Mouse (Mus musculus) cerebellum, postnatal 10 days (tissue): ENCODE measurements around the gene Retreg1.
"Not testable (repeated sequence)": the region's sequence is repeated elsewhere in the genome, so short reads cannot be mapped to it uniquely, and the experiment has no call there.

Experiments
- DNase-seq, 2 experiments: peaks; one replicate each; pipeline ENCODE4 v3.0.0; 2021; ENCODE audit warnings: mixed read lengths in 2 of 2

The Retreg1 gene

DNA sequence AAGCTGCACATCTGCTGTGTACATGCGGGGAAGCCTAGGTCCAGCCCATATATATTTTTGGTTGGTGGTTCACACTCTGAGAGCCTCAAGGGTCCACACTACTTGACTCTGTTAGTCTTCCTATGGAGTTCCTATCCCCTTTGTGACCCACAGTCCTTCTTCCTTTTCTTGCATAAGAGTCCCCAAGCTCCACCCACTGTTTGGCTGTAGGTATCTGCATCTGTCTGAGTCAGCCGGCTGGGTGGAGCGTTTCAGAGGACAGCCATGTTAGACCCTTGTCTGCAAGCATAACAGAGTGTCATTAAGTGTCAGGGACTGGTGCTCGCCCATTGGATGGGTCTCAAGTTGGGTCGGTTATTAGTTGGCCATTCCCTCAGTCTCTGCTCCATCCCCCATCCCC lies 107.6 kb downstream of the Retreg1 start:
- no peak for DNase-seq

DNA sequence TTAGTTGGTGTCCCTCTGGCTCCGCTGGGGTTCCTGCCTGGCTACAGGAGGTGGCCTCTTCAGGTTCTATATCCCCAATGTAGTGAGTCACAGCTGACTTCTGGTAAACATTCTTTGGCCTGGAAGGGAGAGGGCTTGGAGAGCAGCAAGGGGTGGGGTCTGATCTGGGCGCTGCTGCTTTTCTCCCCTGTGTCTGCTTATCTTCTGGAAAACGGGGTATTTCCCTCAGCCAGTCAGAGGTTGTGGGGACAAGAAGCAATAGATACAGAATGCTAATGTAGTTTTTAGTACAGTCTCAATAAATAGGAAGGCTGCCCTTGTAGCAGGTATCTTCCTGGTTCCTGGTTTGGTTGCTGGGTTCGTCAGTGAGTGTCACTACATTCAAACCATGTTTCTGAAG lies 108.1 kb downstream of the Retreg1 start:
- DNase-seq: no peak

DNA sequence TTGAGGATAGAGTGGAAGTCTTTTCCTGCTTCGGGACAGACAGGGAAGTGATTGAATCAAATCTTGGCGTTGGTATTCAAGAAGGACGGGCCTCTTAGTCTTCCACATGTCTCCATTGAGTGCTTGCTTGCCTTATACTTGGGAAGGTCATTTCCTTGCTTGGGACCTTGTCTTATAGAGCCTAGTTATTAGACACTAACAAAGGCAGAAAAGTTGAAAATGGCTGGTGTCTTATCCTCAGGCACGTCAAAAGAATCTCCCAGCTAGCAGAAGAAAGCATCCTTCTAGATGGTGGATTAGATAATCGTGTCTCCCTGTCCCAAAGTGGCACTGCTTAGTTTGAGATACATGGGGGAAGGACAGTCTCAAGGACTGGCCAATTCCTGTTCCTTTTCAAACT lies 113.0 kb downstream of the Retreg1 start:
- DNase-seq: no peak

DNA sequence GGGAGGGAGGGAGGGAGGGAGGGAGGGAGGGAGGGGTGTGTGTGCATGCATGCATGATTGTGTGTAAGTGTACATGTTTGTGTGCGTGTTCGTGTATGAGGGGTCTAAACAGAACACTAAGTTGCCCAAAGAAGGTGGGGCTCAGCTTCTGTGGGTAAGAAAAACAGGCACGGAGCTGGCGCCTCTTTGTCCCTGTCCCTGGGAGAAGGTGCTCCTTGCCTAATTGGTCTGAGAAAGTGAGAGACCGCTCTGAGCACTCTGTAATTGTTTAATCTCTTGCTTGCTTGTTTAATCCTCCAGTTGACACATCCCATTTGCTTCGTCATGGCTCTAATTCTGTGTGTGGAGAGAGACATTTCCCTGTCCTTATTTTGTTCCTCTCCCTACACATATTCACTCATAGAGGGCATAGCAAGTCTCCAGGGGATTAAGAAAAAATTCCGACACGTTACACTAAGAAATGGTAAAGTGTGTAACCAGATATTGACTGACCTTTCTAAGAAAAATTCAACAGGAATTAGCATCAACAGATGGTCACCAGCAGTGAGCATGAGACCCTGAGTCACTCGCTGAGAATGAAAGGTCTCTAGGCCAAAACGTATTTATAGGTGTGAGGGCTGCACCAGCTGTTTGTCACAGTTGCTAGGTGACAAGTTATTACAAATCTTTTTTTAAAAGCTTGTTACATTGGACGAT lies 113.6 kb downstream of the Retreg1 start:
- no peak for DNase-seq

DNA sequence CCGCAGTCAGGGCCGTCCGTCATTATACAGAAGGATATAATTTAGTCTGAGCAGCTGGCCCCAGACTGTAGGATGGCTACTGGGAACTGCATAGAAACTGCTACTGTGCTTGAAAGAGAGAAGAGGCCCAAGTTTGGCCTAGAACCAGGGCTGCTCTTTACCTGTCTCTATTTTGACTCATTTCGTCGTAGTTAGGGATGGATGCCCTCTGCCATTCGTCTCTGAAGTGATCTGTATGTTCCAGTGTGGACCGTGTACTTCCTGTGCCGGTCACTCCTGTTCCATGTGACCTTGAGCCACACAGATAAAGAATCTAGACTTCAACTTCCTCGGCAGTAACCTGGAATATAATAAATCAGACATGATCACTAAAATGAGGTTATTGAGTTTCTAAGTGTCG lies 114.7 kb downstream of the Retreg1 start:
- DNase-seq: no peak

DNA sequence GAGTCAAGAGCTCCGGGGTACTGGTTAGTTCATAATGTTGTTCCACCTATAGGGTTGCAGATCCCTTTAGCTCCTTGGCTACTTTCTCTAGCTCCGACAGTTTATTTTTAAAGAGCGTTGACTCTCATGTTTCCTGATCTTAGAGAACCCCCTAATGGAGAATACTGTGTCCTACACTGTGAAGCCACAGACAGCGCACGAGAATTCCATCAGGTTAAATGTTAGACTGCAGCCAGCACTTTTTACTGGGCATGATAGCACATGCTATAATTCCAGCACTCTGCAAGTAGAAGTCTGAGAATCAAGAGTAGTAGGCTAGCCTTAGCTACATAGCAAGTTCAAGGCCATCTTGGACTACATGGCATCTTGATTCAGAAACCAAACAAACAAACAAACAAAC lies 116.4 kb downstream of the Retreg1 start:
- DNase-seq: peak; percentile 38 to 67

DNA sequence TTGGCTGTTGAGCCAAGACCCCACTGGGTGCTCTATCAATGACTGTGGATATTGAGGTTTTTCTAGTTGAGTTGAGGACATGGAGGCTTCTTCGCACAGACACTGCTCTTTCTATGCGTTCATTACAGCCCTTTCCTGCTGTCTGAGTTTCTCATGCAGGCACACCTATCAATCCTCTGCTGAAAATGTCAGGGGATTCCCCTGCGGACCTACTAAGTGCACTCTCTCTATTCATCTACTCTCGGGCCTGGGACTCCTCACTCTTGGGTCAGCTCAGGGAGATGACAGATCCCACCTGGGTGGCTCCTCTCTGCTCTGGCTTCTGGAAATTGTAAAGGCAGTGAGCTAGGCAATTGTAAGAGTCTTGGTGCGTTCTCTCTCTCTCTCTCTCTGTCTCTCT lies 117.3 kb downstream of the Retreg1 start:
- DNase-seq: no peak

DNA sequence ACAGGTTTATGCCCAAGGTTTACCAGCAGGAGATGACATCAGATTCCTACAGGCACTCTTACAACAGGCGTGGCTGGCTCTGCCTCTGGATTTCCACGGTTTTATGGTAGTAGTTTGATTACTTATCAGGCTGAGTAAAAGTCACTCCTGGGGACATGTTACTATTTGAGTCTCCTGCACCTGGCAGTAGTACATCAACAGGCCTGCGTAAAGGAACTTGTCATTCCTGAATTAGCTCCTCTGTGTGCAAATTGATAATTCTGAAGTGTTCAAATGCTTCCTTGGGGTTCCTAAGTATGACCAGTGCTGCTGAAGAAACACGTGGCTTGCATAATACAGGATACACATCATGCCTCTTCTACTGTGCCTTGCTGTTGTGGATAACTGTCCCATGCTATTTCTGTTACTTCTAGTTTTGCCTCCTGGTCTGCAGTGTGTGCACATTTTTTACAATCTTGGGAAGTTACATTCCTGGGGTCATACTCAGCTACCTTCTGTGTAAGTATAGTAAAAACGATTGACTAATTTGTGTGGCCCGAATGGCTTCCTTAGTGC lies 123.3 kb downstream of the Retreg1 start:
- DNase-seq: no peak

DNA sequence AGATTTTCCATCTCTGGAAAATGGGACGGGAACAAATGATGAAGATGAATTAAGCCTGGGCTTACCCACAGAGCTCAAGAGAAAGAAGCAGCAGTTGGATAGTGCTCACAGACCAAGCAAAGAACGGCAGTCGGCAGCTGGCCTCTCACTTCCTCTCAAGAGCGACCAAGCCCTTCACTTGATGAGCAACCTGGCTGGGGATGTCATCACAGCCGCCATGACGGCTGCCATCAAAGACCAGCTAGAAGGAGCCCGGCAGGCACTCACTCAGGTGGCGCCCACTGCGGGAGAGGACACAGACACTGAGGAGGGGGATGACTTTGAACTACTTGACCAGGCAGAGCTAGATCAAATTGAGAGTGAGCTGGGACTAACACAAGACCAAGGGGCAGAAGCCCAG lies 128.6 kb downstream of the Retreg1 start:
- DNase-seq: no peak

DNA sequence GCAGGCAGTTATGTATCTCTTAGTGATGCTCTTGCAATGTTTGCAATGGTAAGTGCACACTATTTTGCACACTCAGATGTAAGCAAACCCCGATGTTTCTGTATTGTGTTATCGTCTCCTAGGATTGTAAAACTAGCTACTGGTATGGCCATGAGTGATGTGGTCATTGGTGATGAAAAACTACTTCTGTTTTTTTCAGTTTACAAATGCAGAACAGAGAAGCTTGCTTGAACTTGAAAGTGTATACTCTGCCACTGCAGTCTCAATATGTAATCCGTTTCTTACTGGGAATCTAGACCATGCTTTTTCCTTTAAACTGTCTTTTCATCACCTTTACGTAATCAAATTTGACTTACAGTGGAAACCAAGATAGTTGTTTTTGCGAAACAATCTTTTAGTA lies 129.8 kb downstream of the Retreg1 start:
- no peak for DNase-seq

DNA sequence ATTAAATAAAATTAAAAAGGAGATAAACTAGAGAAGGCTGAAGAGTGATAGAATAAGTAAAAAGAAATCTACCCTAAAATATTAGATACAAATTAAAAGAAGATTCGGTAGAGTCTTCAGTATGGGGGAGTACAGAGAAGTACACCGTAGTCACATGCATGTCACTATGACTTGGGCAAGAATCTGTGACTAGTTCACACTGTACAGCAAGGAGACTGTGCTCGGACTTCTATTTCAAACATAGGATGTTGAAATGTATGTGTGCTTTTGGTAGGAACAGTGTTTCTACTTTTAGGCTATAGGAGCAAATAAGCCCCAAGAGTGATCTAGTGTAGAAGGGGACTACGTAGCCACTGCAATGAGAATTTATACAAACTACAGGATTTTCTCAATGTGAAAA lies 131.4 kb downstream of the Retreg1 start:
- DNase-seq: no peak

DNA sequence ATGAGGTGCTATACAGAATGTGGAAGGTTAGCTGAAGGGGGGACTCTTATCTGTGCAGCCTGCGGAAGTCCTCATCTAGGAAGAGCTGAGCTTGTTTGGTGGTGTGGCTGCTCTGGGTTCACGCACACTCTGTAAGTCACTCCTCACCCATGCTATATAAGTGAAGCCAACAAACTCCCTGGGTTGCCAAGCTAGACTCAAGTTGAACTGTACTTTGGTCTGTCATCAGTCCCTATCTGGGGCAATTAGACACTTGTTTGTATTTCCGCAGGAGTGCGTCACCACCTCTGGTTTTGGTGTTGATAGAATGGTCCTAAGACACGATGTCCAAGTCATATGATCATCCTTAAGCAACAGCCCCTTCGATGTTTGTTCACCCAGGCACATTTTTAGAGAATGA lies 132.8 kb downstream of the Retreg1 start:
- no peak for DNase-seq

DNA sequence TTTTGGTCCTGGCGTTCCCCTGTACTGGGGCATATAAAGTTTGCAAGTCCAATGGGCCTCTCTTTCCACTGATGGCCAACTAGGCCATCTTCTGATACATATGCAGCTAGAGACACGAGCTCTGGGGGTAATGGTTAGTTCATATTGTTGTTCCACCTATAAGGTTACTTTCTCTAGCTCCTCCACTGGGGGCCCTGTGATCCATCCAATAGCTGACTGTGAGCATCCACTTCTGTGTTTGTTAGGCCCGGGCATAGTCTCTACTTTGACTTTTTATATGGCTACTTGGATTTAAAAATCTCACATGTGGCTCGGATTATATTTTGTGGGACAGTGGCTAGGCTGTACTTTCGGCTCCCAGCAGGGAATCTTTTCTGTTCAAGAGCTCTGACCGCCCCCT lies 140.6 kb downstream of the Retreg1 start:
- not testable (repeated sequence) for DNase-seq

DNA sequence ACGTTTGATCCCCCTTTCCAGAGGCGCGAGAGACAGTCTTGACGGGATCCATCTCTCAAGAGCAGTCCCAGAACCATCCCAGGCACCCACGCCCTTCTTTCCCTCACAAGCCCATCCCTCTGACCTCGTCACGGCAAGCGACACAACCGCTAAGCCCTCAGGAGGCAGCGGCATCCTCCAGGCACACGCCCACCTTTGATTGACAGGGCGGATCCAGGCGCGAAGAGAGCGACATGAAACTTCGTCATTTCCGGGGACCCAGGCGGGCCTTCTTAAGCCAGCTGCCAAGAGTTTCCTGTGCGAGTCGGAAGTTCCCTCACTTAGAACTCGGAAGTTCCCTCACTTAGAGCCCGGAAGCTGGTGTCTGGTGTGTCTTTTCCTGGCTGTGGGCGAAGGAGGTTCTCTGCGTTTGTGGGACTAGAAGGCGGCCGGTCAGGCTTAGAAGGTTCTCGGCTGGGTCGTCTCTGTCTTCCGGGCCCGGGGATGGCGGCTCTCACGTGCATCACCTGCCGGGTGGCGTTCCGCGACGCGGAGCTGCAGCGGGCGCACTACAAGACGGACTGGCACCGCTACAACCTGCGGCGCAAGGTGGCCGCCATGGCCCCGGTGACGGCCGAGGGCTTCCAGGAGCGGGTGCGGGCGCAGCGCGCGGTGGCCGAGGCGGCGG lies 141.2 kb downstream of the Retreg1 start, which contains the start of gene Zfp622:
TSS of gene Zfp622 (plus strand) at position 300 of the 667 bp plus-strand sequence.
- DNase-seq: peak; percentile 97 to 98

DNA sequence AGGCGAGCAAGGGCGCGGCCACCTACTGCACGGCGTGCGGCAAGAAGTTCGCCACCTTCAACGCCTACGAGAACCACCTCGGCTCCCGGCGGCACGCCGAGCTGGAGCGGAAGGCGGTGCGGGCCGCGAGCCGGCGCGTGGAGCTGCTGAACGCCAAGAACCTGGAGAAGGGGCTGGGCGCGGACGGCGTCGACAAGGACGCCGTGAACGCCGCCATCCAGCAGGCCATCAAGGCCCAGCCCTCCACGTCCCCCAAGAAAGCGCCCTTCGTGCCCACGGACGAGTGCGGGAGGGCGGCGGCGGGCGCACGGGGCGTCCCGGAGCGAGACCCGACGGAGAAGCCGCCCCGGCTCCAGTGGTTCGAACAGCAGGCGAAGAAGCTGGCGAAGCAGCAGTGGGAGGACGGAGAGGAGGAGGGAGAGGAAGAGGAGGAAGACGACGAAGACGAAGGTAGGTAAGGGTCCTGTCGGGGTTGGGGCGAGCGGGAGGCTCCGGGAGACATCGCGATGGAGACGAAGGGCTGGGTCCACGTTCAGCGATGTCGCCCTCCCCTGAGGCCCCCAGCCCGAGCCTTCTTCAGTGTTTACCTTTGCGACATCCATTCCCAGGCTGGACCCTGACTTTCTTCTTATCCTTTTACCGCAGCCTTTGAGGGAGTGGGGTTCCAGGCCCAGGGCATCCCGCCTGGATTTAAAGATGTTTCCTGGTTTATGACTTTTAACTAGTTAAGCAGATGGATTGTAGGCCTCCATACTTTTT lies 141.9 kb downstream of the Retreg1 start:
- no peak for DNase-seq

DNA sequence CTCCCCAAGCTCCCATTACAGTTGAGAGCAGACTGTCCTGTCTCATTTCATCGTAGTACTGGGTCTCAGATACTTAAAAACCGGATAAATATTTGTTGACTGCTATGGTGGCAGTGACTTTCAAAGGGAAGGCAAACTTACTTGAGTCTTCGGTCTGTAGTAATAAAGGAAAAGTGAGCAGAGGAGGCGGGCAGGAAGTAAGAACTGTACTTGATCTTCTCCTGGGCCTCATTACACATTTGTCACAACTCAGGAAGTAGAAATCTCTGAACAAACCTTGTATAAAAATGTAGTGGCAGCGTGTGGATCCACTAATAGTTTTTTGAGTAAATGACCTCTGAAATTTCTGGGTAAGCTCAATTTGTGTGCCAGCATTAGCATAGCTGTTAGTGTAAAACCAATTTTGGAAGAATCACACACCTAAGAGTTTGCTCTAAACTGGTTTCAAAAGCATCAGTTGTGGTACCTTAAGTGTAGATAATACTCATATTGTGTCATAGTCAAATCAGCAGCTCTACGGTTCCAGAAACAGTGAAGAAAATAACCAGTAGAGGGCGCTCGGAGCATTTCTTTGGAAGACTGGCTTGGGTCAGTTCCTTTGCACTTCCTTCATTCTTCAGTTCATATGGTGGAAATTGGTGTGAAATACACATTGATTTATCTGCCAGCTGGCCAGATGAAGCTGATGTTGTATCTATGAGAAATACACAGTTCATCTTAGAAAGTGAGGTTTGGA lies 150.2 kb downstream of the Retreg1 start:
- DNase-seq: peak; percentile 79 to 89

DNA sequence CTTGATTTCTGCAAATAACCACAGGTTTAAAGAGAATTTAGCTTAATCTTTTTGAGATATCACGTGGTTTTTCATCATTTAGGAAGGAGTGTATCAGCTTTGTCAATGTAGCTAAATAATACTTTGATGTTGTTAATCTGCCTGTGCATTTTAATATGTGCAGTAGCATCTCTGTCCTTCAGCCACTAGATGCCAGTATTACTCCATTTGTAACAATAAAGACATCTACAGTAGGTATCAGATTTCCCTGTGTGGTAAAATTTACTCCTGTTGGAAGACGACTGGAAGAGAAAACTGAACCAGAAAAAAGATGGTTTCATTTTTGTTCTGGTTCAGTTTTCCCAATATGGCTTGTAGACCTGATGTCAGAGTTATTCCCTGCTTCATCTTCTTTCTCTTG lies 152.5 kb downstream of the Retreg1 start:
- DNase-seq: peak in 1 of 2 experiments; percentile 72

DNA sequence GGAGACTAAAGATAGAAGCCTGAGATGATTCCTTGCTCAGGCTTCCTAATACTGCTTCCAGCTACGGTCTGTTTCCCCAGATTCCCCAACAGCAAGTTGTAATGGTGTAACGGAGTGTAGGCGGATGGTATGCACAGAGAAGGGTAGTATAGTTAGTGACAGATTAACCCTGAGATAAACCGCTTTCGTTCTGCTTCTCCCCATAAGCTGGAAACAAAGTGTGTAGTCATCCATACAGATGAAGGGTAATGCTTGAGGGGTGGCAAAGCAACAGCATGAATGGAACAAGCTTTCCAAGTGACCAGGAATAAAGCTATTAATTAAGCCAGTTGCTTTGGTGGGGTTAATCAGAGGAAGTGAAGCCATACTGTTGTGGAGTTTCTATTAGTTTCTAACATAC lies 156.6 kb downstream of the Retreg1 start:
- DNase-seq: not testable (repeated sequence)

DNA sequence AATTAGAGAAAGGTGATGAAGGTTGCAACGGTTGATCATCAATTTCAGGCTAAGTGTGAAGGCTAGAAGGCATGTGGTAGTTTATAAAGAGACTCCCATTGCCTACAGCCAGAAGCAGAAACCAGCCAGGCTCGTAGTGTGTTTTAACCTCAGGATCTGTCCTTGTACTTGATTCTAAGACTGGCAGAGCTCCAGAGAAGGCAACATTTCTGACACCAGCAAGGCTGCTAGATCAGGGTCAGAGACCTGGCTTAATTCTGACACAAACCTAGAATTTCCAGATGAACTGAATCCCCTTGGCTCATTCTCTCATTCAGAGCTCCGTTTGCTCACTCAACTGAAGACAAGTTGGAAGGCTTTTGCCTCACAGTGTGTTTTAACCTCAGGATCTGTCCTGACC lies 165.6 kb downstream of the Retreg1 start:
- DNase-seq: no peak

DNA sequence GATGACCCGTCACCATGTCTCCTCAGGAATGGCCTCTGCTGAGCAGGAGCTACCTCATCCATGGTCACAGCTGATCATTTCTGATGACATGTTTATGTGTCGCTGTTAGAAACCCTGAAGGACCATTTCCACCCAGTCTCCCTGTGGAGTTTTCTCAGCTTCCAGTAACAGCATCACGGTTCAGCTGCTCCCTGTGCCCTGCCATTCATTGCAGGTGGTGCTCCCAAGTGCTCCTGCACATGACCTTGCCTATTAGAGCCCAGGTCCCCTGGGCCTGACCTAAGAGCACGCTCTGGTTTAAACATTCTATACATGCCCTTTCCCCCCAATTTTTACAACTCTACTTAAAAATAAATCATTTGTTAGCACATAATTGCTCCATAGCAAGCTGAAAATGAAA lies 169.9 kb downstream of the Retreg1 start:
- no peak for DNase-seq

DNA sequence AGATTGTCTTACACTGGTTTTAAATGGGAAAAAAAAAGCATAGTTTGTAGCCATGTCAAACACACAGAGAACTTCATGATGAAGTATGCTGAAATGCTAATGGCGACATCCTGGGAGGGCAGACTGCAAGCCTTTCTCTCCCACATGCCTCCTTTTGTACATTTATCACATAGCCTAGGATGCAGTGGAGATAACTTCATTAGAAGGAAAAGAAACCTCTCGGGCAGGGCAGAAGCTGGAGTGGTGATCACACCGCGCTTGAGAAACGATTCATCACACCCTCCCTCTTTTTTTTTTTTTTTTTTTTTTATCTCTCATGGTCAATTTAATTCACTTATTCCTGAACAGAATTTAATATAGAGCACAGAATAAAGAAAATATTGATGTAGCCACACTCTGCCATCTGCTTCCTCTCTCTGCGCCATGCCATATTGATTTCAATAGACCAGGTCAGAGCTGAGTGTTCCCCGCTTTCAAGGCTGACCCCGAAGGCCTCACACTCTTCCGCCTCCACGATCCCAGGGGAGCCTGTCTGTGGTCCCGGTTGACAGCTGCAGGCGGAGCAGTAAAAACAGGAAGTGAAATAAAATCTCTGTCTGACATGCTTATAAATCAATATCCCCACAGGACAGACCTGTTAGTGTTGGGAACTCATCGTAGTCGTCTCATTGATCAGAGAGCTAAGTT lies 173.1 kb downstream of the Retreg1 start:
- DNase-seq: no peak

DNA sequence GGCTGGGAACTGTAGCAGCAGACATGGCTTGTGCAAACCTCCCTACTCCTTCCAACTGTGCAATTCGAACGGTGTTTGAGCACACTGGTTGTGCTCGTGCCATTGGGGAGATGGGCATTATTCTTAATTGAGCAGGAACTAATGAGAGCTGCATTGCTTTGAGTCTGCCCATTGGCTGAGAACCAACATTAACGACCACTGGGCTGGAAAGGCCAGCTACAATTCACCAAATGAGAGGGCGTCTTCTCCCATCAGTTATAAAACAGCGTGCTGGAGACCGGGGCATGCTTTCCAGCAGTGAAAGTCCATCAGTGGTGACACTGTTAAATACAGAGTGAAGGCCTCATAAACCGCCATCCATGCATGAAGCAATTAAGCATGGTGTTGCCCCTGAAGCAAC lies 178.7 kb downstream of the Retreg1 start:
- DNase-seq: peak; percentile 15 to 18
